Comparison of ENCODE assay signal across 11 mouse cellular contexts in genomic region chr15:12197361-12197760, GRCm38 (mm10). TPM values are rescaled to one million over a fixed set of nuclear protein-coding genes. Genes with fewer than 3 reads are reported as not detected.
DNase-seq lines count a peak whose midpoint lies in the region; ATAC-seq and TF ChIP-seq lines count a peak whose summit lies in the region.
"Had no signal": no experiment of that assay in that cellular context is flagged by ENCODE, and none has a peak within 500 bp of the region (broad histone marks: within the 10 kb centered on the region; RNA-seq: fewer than 3 reads in every experiment).

No protein-coding gene starts in this region.

- WGBS in heart, embryonic 13.5 days = 75% methylated on average over 6 of the region's 6 CpGs
- 56% methylated on average over 6 of the region's 6 CpGs for WGBS in kidney, adult 2 months

- H3K4me2 ChIP-seq in heart, embryonic 13.5 days = peak overlapping the region; percentile 57; the same call in 1 of the 2 replicates

- H3K27ac ChIP-seq in heart, embryonic 13.5 days (replicated peaks) = no peak overlapping the region
- H3K27ac ChIP-seq in kidney, adult 2 months (ENCODE audit: insufficient read depth, low read depth, low read length) = peak overlapping the region; percentile 61; the same call in 1 of the 2 replicates
- no peak overlapping the region for H3K27ac ChIP-seq in testis, adult 2 months (ENCODE audit: control insufficient read depth, insufficient read depth, low read depth, low read length)
- H3K27ac ChIP-seq: liver, embryonic 14.5 days had no signal

- peak overlapping the region; percentile 62 for H3K9ac ChIP-seq in heart, embryonic 13.5 days
- H3K9ac ChIP-seq: liver, embryonic 14.5 days had no signal

- H3K36me3 ChIP-seq in heart, embryonic 13.5 days = no peaks in the 10 kb centered on the region
- H3K36me3 ChIP-seq in kidney, adult 2 months (ENCODE audit: control insufficient read depth, insufficient read depth, low read length) = no peaks in the 10 kb centered on the region
- H3K36me3 ChIP-seq in testis, adult 2 months (ENCODE audit: control insufficient read depth, insufficient read depth, low read length) = no peaks in the 10 kb centered on the region

- ATAC-seq in heart, embryonic 13.5 days (ENCODE audit: extremely low read depth, insufficient number of reproducible peaks, low FRiP score, low TSS enrichment) = no peak
- no peak for ATAC-seq in erythroblast, adult 5-6 weeks (replicated peaks; ENCODE audit: low FRiP score, poor library complexity, severe bottlenecking)

- no peaks in the 10 kb centered on the region for H3K9me3 ChIP-seq in heart, embryonic 13.5 days
- H3K9me3 ChIP-seq: G1E had no signal

- TF ChIP-seq POLR2A in kidney, adult 2 months (IDR thresholded peaks at IDR 0.05; ENCODE audit: low read depth, low read length) = no peak
- no peak for TF ChIP-seq POLR2A in testis, adult 2 months (IDR thresholded peaks at IDR 0.05; ENCODE audit: control insufficient read depth, low read depth, low read length)

- no peak for TF ChIP-seq CTCF in kidney, adult 2 months (conservative IDR thresholded peaks at IDR 0.05; ENCODE audit: insufficient read depth, insufficient read length, low read depth, low read length)
- TF ChIP-seq CTCF in testis, adult 2 months (IDR thresholded peaks at IDR 0.05; ENCODE audit: control insufficient read depth, insufficient read depth, insufficient replicate concordance, low read depth, low read length) = no peak

- H3K27me3 ChIP-seq in heart, embryonic 13.5 days (replicated peaks) = no peaks in the 10 kb centered on the region
- H3K27me3 ChIP-seq in kidney, adult 2 months (replicated peaks; ENCODE audit: control insufficient read depth, insufficient read depth, low read length) = no peaks in the 10 kb centered on the region
- H3K27me3 ChIP-seq in testis, adult 2 months (ENCODE audit: control insufficient read depth, insufficient read depth, low read length) = no peaks in the 10 kb centered on the region

- H3K4me3 ChIP-seq in heart, embryonic 13.5 days = no peak overlapping the region
- H3K4me3 ChIP-seq in kidney, adult 2 months (ENCODE audit: insufficient read depth, low read depth, low read length) = no peak overlapping the region
- H3K4me3 ChIP-seq in testis, adult 2 months (ENCODE audit: control insufficient read depth, low read depth, low read length) = peak overlapping the region; percentile 87

- H3K4me1 ChIP-seq in heart, embryonic 13.5 days = peaks cover 39% of the 10 kb centered on the region
- H3K4me1 ChIP-seq in kidney, adult 2 months (ENCODE audit: control insufficient read depth, insufficient read depth, low read length) = peaks cover 44% of the 10 kb centered on the region
- H3K4me1 ChIP-seq in testis, adult 2 months (ENCODE audit: control insufficient read depth, insufficient read depth, low read length) = no peaks in the 10 kb centered on the region; the same call in none of the 2 replicates

- DNase-seq in heart, adult 8-10 months (ENCODE audit: low spot score) = no peak
- DNase-seq in kidney, adult 2 months = peak; percentile 85
- DNase-seq in kidney, postnatal 10 days = no peak
- no peak for DNase-seq in testis, postnatal 14 days (ENCODE audit: low spot score)
- DNase-seq in layer of hippocampus, postnatal 25 days (ENCODE audit: extremely low spot score in 1 of 2, low spot score in 1 of 2) = no peak
- DNase-seq: right cerebral cortex, postnatal 25 days had no signal

RNA-seq across cellular contexts. Expression of gene Mtmr12, which starts 7.5 kb away (rescaled TPM):
- polyA plus RNA-seq in heart, embryonic 13.5 days (2015; fragmentation: Nextera tagmentation; extraction: Ambion mirVana) = 11.4 and 12.0 TPM in 2 replicates
- 10 to 100 TPM in 2 of 4 experiments, 1 to 10 TPM in 2; 6.8 to 11.1 (median 9.0) TPM for total RNA-seq in heart, adult 8-10 months (2022)
- polyA plus RNA-seq in kidney, adult 2 months (2012; rRNA removed) = 27.3 and 28.1 TPM in 2 replicates
- polyA plus RNA-seq in testis, adult 2 months (2012; rRNA removed) = 26.2 and 27.0 TPM in 2 replicates
- 3.8 and 12.3 TPM in 2 replicates for total RNA-seq in erythroblast, adult 5-6 weeks (2015; ENCODE audit: low replicate concordance)
- total RNA-seq in erythroblast, adult 5-6 weeks (2017; ENCODE audit: low replicate concordance) = 5.7 and 9.3 TPM in 2 replicates
- 10 to 100 TPM; 50.9 to 54.8 TPM for total RNA-seq in layer of hippocampus, postnatal 25 days (2021)
